Mouse (Mus musculus) mouse embryonic stem cell (cell line): Measurements from ENCODE around the gene Neurl3.

Source experiments
- in situ Hi-C, 2 experiments: fragments of 300-500 bp; cut with MboI; formaldehyde crosslinking; loops; 1 replicate in 1 of 2; 3 replicates in 1 of 2; pipeline ENCODE4 v1.14.3; 2019 to 2020; ENCODE audit warnings: low sequenced_read_pairs in 2 of 2, low pct_unique_long_range_greater_than_20kb in 1 of 2, mixed read lengths in 1 of 2; ENCODE audit not compliant: unreplicated experiment in 1 of 2

Gene Neurl3

GRCm38 (mm10) chr1:36300486-36300885 is 26.0 kb upstream of the Neurl3 start:
- in situ Hi-C loops, result no loop called here

DNA sequence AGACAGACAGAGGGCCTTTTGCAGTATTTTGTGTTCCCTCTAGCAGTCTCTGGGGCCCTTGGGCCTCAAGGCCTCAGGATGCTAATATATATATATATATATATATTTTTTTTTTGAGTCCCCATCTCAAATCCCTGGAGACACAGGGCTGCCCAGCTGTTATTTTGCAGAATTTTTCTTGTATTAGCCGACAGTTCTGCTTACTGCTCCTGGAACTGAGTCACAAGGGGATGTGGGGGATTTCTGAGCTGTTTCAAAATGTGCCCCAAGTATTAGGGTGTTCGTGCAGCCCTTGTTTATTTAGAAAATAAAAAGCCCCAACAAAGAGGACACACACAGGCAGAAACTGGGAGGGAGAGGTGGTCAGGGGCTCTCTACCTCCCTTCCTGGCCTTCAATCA is 25.2 kb upstream of the Neurl3 start:
- in situ Hi-C loops, result no loop called here

GRCm38 (mm10) chr1:36299126-36299525 is 24.6 kb upstream of the Neurl3 start:
- in situ Hi-C loops, result no loop called here

- in situ Hi-C loops, result no loop called here
Measured at GRCm38 (mm10) chr1:36298107-36298506, 23.6 kb upstream of the Neurl3 start.

- in situ Hi-C loops, result no loop called here
Measured at GRCm38 (mm10) chr1:36296466-36297149, 22.1 kb upstream of the Neurl3 start.

DNA sequence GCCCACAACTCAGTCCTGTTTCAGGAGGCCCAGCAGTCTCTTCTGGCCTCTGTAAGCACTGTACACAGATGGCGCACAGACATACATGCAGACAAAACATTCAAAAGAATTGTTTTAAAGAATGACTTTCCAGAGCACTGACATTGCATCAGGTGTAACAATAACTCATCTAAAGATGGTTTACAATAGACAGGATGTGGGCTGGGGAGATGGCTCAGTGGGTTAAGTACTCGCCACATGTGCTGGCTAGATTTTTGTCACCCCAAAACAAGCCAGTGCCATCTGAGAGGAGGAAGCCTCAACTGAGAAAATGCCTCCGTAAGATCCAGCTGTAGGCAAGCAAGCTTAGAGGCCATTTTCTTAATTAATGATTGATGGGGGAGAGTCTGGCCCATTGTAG is 19.9 kb upstream of the Neurl3 start:
- in situ Hi-C loops, result no loop called here

- in situ Hi-C loops, result no loop called here
Measured at GRCm38 (mm10) chr1:36293470-36293869, 19.0 kb upstream of the Neurl3 start.

GRCm38 (mm10) chr1:36281849-36282248 is 7.4 kb upstream of the Neurl3 start:
- in situ Hi-C loops, result no loop called here

GRCm38 (mm10) chr1:36280938-36281337 is 6.5 kb upstream of the Neurl3 start:
- in situ Hi-C loops, result no loop called here

- in situ Hi-C loops, result no loop called here
Measured at GRCm38 (mm10) chr1:36279202-36279601, 4.7 kb upstream of the Neurl3 start.

DNA sequence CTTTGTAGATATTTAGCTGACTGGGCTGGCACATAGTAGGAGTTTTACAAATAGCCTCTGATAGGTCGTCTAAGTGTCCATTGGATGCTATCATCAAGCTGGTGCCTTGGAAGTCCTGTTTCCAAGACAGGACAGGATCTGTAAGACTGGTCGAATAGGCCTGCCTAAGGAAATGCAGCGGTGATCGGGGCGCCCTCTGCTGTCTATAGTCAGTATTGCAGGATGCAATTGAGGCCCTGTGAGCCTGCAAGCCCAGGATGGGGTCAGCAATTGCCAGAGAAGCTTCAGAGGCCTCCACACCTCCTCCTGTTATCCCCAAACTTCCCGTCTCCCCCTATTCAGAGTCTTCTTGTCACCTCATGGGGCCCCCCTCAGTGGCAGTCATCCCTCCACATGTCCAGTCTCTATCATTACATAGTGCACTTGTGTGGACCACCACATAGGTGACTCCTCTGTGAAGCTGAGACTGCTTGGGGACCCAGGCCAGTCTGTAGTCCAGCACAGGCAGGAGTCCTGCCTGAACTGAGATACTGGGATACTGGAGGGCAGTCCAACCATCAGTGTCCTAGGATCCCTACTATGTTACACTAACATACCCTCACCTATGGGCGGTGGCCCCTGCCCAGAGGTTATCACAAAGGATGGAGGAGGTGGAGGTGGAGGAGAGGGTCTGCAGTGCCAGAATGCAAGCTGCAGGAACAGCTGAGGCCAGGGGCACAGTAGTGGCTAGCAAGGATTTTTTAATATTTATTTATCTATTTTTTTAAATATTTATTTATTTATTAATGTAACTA is 3.0 kb upstream of the Neurl3 start:
- in situ Hi-C loops, result no loop called here

- in situ Hi-C loops, result no loop called here
Measured at GRCm38 (mm10) chr1:36275635-36276389, 1.3 kb upstream of the Neurl3 start.

- in situ Hi-C loops, result loop anchor here in 1 of 2 experiments (25.0 kb wide), 1 partner anchor 436 kb away; no protein-coding TSS in a partner anchor
Measured at GRCm38 (mm10) chr1:36273288-36273687, 1.2 kb downstream of the Neurl3 start.

GRCm38 (mm10) chr1:36272546-36272945 is 1.9 kb downstream of the Neurl3 start:
- in situ Hi-C loops, result loop anchor here in 1 of 2 experiments (25.0 kb wide), 1 partner anchor 435 kb away; no protein-coding TSS in a partner anchor

GRCm38 (mm10) chr1:36271516-36272230 is 2.8 kb downstream of the Neurl3 start:
- in situ Hi-C loops, result loop anchor here in 1 of 2 experiments (25.0 kb wide), 1 partner anchor 434 kb away; no protein-coding TSS in a partner anchor

DNA sequence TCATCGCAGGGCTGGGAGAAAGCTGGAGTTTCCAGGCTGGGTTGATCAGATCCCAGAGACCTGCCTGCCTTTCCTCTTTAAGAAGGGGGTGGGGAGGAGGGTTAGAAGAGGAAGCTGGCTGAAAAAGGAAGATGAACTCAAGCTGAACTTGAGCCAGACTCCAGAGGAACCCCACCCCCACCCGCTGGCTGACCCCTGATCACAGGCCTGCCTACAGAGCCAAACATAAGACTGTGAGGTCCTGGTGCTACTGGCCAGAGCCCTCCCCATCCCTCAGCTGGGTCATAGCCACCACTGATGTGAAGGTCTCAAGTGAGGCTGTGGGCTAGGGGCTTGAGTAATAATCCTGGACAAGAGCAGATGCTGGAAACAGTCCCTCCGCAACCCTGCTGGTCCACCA is 3.8 kb downstream of the Neurl3 start:
- in situ Hi-C loops, result loop anchor here in 1 of 2 experiments (25.0 kb wide), 1 partner anchor 433 kb away; no protein-coding TSS in a partner anchor

GRCm38 (mm10) chr1:36269121-36269795 is 5.2 kb downstream of the Neurl3 start:
- in situ Hi-C loops, result loop anchor here in 1 of 2 experiments (25.0 kb wide), 1 partner anchor 432 kb away; no protein-coding TSS in a partner anchor

- in situ Hi-C loops, result loop anchor here in 1 of 2 experiments (25.0 kb wide), 1 partner anchor 430 kb away; no protein-coding TSS in a partner anchor
Measured at GRCm38 (mm10) chr1:36267595-36267994, 6.9 kb downstream of the Neurl3 start.
